Mouse (Mus musculus): ENCODE results near the gene H1foo. TPM values are rescaled to one million over a fixed set of nuclear protein-coding genes. Genes with fewer than 3 reads are reported as not detected.

H1foo gene
- total and polyA plus RNA-seq, 3 experiments = not detected

- H3K79me2 ChIP-seq (ENCODE audit: control insufficient read depth, insufficient read depth, low read length, poor library complexity) = no peaks in the 10 kb centered on the region
- TF ChIP-seq ZNF384 (IDR thresholded peaks at IDR 0.05; ENCODE audit: low read depth, low read length) (peak; percentile 75), USF1 (IDR thresholded peaks at IDR 0.05; ENCODE audit: low read depth, low read length) (no peak)
- DNase-seq (ENCODE audit: low read depth, low spot score) = no peak
- no peaks in the 10 kb centered on the region for H3K9me3 ChIP-seq (replicated peaks; ENCODE audit: insufficient read depth, low read length)
- H3K36me3 ChIP-seq (ENCODE audit: control insufficient read depth in 1 of 2, insufficient read depth in 2 of 2, low read length in 2 of 2) = no peaks in the 10 kb centered on the region
- no peaks in the 10 kb centered on the region for H3K4me1 ChIP-seq (ENCODE audit: control insufficient read depth in 1 of 2, insufficient read depth in 2 of 2, low read length in 2 of 2)
- H3K27me3 ChIP-seq (ENCODE audit: control insufficient read depth in 1 of 2, insufficient read depth in 2 of 2, low read length in 2 of 2) = no peaks in the 10 kb centered on the region
- no peak overlapping the region for H3K27ac ChIP-seq (ENCODE audit: control insufficient read depth, low read depth, low read length)
- no peak overlapping the region for H3K9ac ChIP-seq (ENCODE audit: control insufficient read depth, low read depth, low read length, poor library complexity, severe bottlenecking)
- no peak overlapping the region for H3K4me3 ChIP-seq (ENCODE audit: control insufficient read depth in 1 of 2, insufficient read depth in 1 of 2, low read depth in 2 of 2, low read length in 2 of 2)
Measured at GRCm38 (mm10) chr6:115983306-115984038, 38.7 kb downstream of the H1foo start.

- Histone ChIP-seq H3K27ac (ENCODE audit: control insufficient read depth, low read depth, low read length) (no peak overlapping the region), H3K4me3 (ENCODE audit: control insufficient read depth in 1 of 2, insufficient read depth in 1 of 2, low read depth in 2 of 2, low read length in 2 of 2) (no peak overlapping the region), H3K9me3 (replicated peaks; ENCODE audit: insufficient read depth, low read length) (no peaks in the 10 kb centered on the region), H3K79me2 (ENCODE audit: control insufficient read depth, insufficient read depth, low read length, poor library complexity) (no peaks in the 10 kb centered on the region), H3K4me1 (ENCODE audit: control insufficient read depth in 1 of 2, insufficient read depth in 2 of 2, low read length in 2 of 2) (no peaks in the 10 kb centered on the region), H3K36me3 (ENCODE audit: control insufficient read depth in 1 of 2, insufficient read depth in 2 of 2, low read length in 2 of 2) (no peaks in the 10 kb centered on the region), H3K9ac (ENCODE audit: control insufficient read depth, low read depth, low read length, poor library complexity, severe bottlenecking) (no peak overlapping the region), H3K27me3 (ENCODE audit: control insufficient read depth in 1 of 2, insufficient read depth in 2 of 2, low read length in 2 of 2) (no peaks in the 10 kb centered on the region)
- DNase-seq (ENCODE audit: low read depth, low spot score) = no peak
- no peak for TF ChIP-seq ZNF384 (IDR thresholded peaks at IDR 0.05; ENCODE audit: low read depth, low read length)
- TF ChIP-seq MAZ (IDR thresholded peaks at IDR 0.05; ENCODE audit: low read depth, low read length) = no peak
- TF ChIP-seq MYC (IDR thresholded peaks at IDR 0.05; ENCODE audit: low read depth, low read length) = no peak
- TF ChIP-seq NELFE (IDR thresholded peaks at IDR 0.05; ENCODE audit: low read depth, low read length) = no peak
Measured at GRCm38 (mm10) chr6:115984580-115984979, 39.8 kb downstream of the H1foo start.

DNA sequence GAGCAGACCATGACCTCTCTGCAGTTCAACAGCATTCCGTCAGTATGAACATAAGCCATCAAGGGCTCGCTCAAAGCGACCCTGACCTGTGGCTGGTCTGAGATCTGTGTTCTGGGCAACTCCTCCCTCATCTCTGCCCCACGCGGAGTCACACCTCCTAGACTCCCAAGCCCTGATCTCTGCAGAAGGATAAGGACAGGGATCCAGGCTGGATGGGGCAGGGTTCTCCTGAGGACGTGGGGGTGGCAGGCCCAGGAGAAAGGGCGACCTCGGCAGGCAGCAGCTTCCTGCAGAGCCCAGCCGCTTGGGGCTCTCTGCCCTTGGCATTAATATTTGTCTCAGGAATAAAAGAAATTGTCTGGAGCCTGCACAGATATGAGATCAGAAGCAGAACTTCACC lies 40.9 kb downstream of the H1foo start:
- no peak for DNase-seq (ENCODE audit: low read depth, low spot score)

More for the DNA sequence above, 40.9 kb downstream of the H1foo start:
- H3K27me3 ChIP-seq (ENCODE audit: control insufficient read depth in 1 of 2, insufficient read depth in 2 of 2, low read length in 2 of 2) = no peaks in the 10 kb centered on the region
- H3K79me2 ChIP-seq (ENCODE audit: control insufficient read depth, insufficient read depth, low read length, poor library complexity) = no peaks in the 10 kb centered on the region
- H3K4me1 ChIP-seq (ENCODE audit: control insufficient read depth in 1 of 2, insufficient read depth in 2 of 2, low read length in 2 of 2) = no peaks in the 10 kb centered on the region
- no peak overlapping the region for H3K4me3 ChIP-seq (ENCODE audit: control insufficient read depth in 1 of 2, insufficient read depth in 1 of 2, low read depth in 2 of 2, low read length in 2 of 2)
- TF ChIP-seq MYC (IDR thresholded peaks at IDR 0.05; ENCODE audit: low read depth, low read length) (no peak), UBTF (IDR thresholded peaks at IDR 0.05; ENCODE audit: borderline replicate concordance, insufficient read depth, low read depth, low read length) (no peak), POLR2AphosphoS2 (IDR thresholded peaks at IDR 0.05; ENCODE audit: low read length) (no peak), EP300 (IDR thresholded peaks at IDR 0.05; ENCODE audit: low read depth in 1 of 2, low read length in 2 of 2) (no peak), RCOR1 (IDR thresholded peaks at IDR 0.05; ENCODE audit: low read depth, low read length) (no peak), ZMIZ1 (IDR thresholded peaks at IDR 0.05; ENCODE audit: low read depth, low read length) (no peak), TBP (IDR thresholded peaks at IDR 0.05; ENCODE audit: low read depth, low read length) (no peak), E2F4 (IDR thresholded peaks at IDR 0.05; ENCODE audit: borderline replicate concordance, low read depth, low read length) (no peak), KAT2A (conservative IDR thresholded peaks at IDR 0.05; ENCODE audit: low read depth, low read length) (no peak), ZNF384 (IDR thresholded peaks at IDR 0.05; ENCODE audit: low read depth, low read length) (no peak), GABPA (IDR thresholded peaks at IDR 0.05; ENCODE audit: low read depth, low read length) (no peak), MXI1 (IDR thresholded peaks at IDR 0.05; ENCODE audit: low read depth, low read length) (no peak)
- H3K9me3 ChIP-seq (replicated peaks; ENCODE audit: insufficient read depth, low read length) = no peaks in the 10 kb centered on the region
- no peak overlapping the region for H3K9ac ChIP-seq (ENCODE audit: control insufficient read depth, low read depth, low read length, poor library complexity, severe bottlenecking)
- H3K27ac ChIP-seq (ENCODE audit: control insufficient read depth, low read depth, low read length) = no peak overlapping the region
- H3K36me3 ChIP-seq (ENCODE audit: control insufficient read depth in 1 of 2, insufficient read depth in 2 of 2, low read length in 2 of 2) = no peaks in the 10 kb centered on the region
